Mouse (Mus musculus) frontal cortex, postnatal 10 days (tissue): ENCODE measurements at regions not wholly inside any gene's neighbourhood (a gene's known extent, or its start where the extent isn't known, plus 50 kb on each side); places are given as distances from the start of the nearest gene placed in this dataset.
A peak's percentile ranks its signal among the peaks of the same experiment; 100 is the strongest.
"Not testable (repeated sequence)": the region's sequence is repeated elsewhere in the genome, so short reads cannot be mapped to it uniquely, and the experiment has no call there.

Source experiments
- DNase-seq, 2 experiments: peaks; one replicate each; pipeline ENCODE4 v3.0.0; 2022; ENCODE audit warnings: low spot score in 2 of 2, mixed read lengths in 1 of 2

GRCm38 (mm10) chr5:97330074-97330473 lies 62.1 kb downstream of the Naa11 start:
- DNase-seq = no peak

GRCm38 (mm10) chr5:97325831-97326230 lies 66.3 kb downstream of the Naa11 start:
- no peak for DNase-seq

DNA sequence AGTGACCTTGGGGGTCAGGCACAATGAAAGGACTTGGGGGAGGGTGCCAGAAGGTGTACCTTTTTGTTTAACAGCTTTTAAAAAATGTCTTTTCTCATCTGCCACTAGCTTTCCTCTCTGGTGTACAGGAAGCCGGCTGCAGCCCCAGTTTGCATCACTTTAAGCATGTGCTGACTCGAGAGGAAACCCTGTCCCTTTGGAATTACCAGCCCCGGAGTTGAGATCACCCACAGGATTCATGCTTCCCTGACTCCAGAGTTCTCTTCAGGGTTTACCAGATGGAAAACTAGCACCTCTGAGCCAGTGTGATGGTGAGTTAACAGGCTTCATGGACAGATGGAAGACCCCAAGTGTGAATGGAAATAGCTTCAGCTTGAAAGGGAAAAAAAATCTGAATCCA lies 68.3 kb downstream of the Naa11 start:
- no peak for DNase-seq

GRCm38 (mm10) chr5:97319816-97320487 lies 72.2 kb downstream of the Naa11 start:
- DNase-seq = no peak

DNA sequence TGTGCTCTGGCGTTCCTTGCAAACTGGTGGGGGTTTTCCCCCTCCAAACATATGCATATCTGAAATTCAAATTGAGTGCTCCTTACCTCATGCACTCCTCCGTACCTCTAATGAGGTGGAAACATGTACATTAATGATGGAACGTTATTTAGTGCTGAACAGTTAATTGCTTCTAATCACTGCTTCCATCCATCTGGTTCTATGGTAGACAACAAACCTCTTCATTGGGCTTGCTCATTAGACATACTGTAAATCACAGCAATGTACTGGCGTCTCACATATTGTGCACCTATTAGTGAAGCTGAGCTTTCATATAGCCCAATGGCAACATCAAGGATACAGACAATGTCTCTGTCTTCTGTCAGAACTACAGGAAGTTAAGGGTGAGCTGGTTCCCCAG lies 85.3 kb downstream of the Naa11 start:
- no peak for DNase-seq

- no peak for DNase-seq
These were observed 87.3 kb downstream of the Naa11 start for GRCm38 (mm10) chr5:97304921-97305320.

DNA sequence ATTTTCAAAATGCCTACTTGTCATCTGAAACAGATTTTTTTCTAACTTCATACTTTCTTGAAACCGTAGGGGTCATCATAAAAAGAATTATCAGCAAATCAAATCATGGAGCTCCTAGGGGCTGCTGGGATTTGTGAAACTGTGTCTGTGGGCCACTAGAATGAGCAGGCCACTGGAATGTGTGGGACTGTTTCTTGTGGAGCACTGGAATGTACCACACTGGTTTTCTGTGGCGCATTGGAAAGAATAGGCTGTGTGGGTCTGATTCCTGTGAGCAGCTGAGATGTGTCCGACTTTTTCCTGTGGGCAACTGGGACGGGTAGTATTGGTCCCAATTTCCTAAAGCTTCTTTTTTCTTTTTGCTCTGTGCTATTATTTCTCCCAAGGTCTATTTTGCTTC lies 90.6 kb downstream of the Naa11 start:
- no peak for DNase-seq

DNA sequence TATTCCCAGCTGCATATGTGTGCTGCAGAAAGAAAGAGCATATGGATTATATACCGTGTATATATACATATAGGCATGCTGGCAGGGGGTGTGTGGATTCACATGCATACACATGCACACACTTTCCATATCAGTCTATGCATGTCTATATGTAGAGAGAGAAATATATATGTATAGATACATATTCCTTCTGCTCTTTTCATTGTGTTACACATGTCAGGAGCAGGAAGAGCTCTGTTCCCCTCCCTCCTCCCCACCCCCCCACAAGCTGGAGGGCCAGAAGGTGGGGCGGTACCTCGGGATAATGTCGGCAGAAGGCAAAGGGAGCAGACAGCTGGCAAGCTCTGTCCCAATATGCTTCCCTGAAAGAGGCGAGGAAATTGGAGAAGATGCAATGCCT lies 91.3 kb downstream of the Naa11 start:
- peak; percentile 46 to 48 for DNase-seq

DNA sequence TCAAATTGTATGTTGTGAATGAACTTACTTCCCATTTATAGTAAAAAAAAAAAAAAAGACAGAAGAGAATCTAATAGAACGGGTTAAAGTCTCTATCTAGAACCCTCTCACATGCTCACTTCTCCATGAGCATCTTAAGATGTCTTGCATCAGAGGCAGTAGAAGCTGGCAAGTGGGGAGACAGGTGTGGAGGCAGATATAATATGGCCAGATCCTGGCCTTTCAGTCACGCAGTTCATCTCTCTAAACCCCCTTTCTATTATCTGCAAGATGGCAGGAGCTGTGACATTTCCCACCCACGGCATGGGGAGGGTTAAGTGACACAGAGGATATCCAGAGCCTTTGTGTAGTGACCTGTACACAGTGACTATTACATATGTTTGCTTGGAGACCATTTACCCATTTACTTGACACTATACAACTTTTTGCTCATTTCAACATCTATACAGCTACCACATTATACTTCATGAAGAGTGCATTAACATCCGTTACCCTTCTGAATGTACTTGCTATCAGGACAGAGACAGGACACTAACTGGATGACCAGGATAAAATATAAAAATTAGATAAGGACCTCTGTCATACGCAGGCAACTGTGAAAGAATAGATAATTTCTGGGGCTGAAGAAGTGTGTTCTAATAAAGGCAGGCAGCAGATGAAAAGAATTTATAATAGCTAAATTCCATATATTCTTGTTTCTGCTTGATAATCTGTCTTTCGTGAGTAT lies 91.9 kb downstream of the Naa11 start:
- no peak for DNase-seq

- DNase-seq = no peak
These were observed 92.5 kb downstream of the Naa11 start for GRCm38 (mm10) chr5:97299631-97300030.

DNA sequence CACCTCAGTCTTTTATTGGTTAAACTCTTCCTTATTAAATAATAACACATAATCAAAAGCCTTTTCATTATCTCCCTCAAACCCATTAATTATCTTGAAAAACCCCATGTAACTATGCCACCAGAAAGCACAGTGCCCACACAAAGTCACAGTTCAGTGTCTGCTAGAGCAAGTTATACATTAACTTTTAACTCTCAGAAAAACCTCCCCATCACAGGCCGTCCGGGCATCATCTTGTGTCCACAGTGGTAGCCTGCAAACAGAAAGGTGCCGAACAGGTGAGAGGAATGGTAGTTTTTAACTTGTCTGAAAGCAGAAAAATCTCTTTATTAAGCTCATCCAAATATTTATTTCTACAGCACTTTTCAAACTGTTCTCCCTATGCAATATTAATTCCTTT lies 96.0 kb downstream of the Naa11 start:
- DNase-seq = no peak

GRCm38 (mm10) chr5:97290166-97290681 lies 102.0 kb downstream of the Naa11 start:
- DNase-seq = no peak

DNA sequence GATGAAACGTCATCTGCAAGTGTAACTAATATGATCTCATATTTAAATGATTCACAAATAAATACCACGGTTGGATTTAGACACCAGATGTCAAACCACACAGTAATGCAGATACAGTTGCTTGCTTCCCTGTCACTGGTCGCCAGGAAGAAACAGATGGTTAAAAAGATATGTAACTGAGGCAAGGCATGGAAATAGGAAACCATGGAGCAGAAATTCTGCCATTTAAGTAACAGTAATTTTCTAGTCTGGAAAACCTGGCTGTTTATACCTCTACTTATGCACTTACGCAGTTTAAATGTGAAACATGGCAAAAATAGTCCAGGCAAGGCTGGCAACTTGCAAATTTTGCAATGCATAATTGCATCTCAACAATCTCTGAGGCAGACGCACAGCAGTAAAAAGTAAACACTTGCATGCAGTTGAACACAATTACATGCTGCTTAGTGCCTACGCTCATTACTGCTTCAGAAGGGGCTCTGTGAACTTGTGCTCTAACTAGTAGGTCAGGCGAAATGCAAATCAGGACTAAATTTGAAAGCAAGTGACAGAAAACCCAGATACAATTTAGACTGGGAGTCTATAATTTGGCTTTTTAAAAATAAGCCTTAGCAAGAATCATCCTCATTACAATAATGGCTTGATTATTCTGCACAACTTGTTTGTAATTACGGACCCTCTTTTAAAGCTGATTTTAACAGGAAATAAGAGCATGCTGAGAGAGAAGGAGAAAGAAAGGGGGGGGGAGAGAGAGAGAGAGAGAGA lies 102.6 kb downstream of the Naa11 start:
- DNase-seq = peak in 1 of 2 experiments; percentile 8

- no peak for DNase-seq
These were observed 112.7 kb downstream of the Naa11 start for GRCm38 (mm10) chr5:97279455-97279854.

DNA sequence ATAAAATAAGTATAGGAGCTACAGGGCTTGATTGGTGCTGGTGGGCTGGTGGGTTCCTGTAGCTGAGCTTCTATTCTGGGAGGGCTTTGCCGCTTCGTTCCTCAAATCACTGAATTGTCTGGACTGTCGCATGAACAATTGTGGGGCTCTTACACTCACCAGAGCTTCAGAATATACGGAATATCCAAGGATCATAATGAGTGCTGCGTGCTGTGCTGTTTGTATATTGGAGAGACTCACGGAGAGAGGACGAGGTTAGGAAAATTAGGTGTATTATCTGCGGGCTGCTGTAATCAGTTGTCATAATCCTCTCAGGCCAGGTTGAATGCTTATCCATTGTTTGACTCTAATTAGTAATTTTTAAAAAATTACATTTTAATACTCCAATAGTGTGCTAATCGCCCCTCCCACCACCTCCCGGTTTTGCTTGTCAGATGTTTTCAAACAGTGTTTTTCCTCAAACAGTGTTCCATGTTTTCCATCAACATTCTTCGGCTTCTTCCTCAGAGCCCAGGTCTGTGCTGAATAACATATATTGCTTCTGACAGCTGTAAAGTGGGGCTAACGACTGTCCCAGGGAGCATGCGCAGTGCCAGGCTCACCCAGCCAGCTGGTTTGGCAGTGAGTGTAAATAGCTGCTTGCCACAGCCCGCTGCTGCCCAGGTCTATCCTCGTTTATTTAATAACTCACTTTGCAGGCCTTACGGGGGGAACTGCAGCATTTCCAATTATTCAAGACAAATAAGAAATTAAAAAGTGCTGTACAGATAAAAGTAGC lies 114.2 kb downstream of the Naa11 start:
- no peak for DNase-seq

GRCm38 (mm10) chr5:97276724-97277123 lies 115.5 kb downstream of the Naa11 start:
- no peak for DNase-seq

DNA sequence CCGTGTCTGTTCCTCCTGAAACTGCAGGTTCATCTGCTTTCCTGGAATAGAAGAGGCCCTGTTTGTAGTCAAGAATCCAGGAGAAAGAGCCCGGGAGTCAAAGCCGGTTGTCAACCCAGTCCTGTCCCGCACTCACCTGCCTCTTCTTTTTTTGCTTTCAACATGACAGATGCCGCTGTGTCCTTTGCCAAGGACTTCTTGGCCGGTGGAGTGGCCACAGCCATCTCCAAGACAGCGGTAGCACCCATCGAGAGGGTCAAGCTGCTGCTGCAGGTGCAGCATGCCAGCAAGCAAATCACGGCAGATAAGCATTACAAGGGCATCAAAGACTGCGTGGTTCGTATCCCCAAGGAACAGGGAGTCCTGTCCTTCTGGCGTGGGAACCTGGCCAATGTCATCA lies 127.5 kb downstream of the Naa11 start:
- not testable (repeated sequence) for DNase-seq

DNA sequence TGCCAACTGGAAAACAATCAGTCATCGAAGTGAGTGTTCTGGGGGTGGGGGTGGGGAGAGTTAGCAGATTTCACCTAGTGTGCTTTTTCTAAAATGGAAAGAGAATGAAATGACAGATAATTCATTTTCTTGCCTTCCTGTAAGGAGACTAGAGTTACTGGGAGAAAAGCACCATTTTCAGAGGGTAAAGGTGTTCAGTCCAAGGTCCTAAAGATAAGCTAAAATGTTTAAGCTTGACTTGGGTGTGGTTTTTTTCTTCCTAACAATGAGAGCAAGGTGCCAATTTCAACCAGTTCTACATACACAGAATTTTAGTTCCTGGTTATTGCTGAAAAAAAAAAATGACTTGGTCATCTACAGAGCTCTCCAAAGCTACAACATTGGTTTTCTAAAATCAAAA lies 135.1 kb downstream of the Naa11 start:
- no peak for DNase-seq

DNA sequence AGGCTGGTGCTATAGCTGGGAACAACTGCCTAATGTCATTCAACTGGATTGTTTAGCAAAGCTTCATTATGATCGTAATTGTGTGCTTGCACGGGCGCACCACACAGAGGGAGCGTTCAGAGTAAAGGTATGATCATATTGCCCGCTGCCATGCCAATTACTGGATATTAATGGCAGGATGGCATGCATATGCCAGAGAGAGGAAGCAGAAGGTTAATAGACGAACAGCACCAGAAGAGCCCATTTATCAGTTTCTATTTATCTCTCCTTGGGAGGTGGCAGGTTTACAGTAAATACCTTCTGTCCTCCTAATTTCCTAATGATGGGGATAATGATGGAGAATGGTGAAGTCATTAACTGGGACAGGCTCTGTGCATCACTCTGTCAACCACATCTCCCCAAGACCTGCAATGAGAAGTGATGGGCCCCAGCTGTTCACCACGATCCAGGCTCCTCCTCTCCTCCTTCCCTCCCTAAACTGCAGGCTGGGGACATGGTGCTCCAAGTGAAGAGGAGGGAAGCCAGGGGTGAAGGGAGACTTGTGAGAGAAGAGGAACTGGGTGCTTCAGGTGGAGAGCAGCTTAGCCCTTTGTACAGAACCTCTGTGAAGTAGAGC lies 135.6 kb downstream of the Naa11 start:
- DNase-seq = no peak

DNA sequence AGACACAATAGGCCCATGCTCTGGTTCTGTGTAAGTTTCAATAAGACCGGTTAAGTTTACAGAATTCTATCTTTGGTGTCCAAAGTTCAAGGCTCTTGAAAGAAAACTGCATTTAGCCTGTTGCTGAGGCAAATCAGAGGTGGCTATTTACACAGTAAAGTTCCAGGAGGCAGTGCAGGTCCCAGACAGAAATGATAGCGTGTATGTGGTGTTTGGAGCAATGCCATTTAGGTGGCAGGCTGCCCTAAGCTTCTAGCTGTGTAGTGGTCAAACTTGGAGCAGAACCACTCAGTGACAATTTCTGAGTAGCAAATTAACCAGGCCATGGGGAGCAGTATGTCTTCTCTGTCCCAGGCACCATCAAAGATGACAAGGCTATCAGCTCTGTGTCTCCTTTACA lies 125.5 kb upstream of the Paqr3 start:
- no peak for DNase-seq

DNA sequence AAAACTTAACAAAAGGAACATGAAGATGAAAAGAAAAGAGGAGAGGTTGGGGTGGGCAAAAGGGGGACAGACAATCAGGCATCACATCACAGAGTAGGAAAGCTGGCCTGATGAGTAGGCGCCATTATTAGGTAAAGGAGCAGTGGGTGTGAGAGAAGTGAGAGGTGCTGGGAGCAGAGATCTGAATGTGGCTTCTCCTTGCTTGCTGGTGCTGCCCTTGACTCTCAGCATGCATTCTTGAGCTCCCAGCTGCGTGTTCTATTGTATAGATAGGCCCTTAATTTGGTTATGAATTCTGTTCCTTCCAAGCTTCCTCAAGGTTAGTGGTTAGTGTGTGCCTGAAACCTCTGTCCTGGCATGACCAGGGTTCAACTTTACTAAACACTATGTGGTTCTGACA lies 115.0 kb upstream of the Paqr3 start:
- DNase-seq = no peak
